9 mouse cellular contexts compared by ENCODE assay signal in the genomic region with DNA sequence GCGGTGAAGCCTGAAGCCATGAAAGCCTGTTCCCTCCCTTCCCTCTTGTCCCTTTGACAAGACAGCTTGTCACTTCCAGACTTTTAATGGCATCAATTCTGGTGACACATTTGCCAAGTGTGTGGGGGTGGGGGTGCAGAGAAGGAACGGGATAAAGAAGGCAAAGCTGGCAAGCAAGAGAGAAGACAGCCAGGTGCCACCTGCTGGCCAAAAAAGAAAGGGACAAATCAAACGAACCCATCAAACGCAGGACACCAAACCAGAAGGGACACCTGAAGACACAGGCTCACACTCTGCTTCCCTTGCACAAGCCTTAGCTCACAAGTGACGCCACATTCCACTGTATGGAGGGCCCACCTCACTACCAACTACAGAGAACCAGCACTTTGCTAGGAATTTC.
DNase-seq lines count a peak whose midpoint lies in the region; ATAC-seq and TF ChIP-seq lines count a peak whose summit lies in the region.
"Had no signal": no experiment of that assay in that cellular context is flagged by ENCODE, and none has a peak within 500 bp of the region (broad histone marks: within the 10 kb centered on the region; RNA-seq: fewer than 3 reads in every experiment).

No protein-coding gene starts in this region.

- H3K4me1 ChIP-seq in MEL (ENCODE audit: control insufficient read depth in 1 of 2, insufficient read depth in 2 of 2, low read length in 2 of 2), result peaks cover 2 to 19% of the 10 kb centered on the region in 2 experiments
- peaks cover 12% of the 10 kb centered on the region; the same call in 1 of the 2 replicates for H3K4me1 ChIP-seq in forebrain, postnatal 0 days (ENCODE audit: insufficient read depth)
- peaks cover 2% of the 10 kb centered on the region for H3K4me1 ChIP-seq in midbrain, embryonic 16.5 days (ENCODE audit: control insufficient read depth, insufficient read depth, low read length)

- TF ChIP-seq POLR2A in MEL (IDR thresholded peaks at IDR 0.05; ENCODE audit: control insufficient read depth in 1 of 2, insufficient read depth in 1 of 2, low read depth in 1 of 2, low read length in 2 of 2, poor library complexity in 1 of 2), result no peak

- 20% methylated on average over 5 of the region's 5 CpGs for WGBS in forebrain, postnatal 0 days
- 35% methylated on average over 5 of the region's 5 CpGs for WGBS in midbrain, embryonic 16.5 days

- H3K4me2 ChIP-seq in forebrain, postnatal 0 days (ENCODE audit: low read depth), result no peak overlapping the region
- H3K4me2 ChIP-seq in midbrain, embryonic 16.5 days (ENCODE audit: low read length), result no peak overlapping the region
- H3K4me2 ChIP-seq: midbrain, embryonic 12.5 days had no signal

- peak; percentile 59 for TF ChIP-seq CTCF in left cerebral cortex, adult 2 months (IDR thresholded peaks at IDR 0.05)
- peak; percentile 56 to 64 (median 60) for TF ChIP-seq CTCF in MEL (IDR thresholded peaks at IDR 0.05 in 2 of 3, conservative IDR thresholded peaks at IDR 0.05 in 1 of 3; ENCODE audit: control insufficient read depth in 1 of 3, insufficient read depth in 1 of 3, low read depth in 2 of 3, low read length in 3 of 3, poor library complexity in 1 of 3, severe bottlenecking in 1 of 3)
- TF ChIP-seq CTCF in forebrain, postnatal 0 days (IDR thresholded peaks at IDR 0.05; ENCODE audit: low read depth), result peak; percentile 76

- H3K27me3 ChIP-seq in MEL (ENCODE audit: control insufficient read depth in 1 of 2, insufficient read depth in 2 of 2, low read length in 2 of 2), result no peaks in the 10 kb centered on the region
- H3K27me3 ChIP-seq in forebrain, postnatal 0 days (ENCODE audit: insufficient read depth, low read length), result no peaks in the 10 kb centered on the region
- H3K27me3 ChIP-seq in midbrain, embryonic 16.5 days (ENCODE audit: control insufficient read depth, insufficient read depth, low read depth, low read length), result no peaks in the 10 kb centered on the region
- H3K27me3 ChIP-seq: midbrain, embryonic 12.5 days had no signal

- peaks cover 0 to 18% of the 10 kb centered on the region in 2 experiments; a peak in 2 of 4 replicates for H3K36me3 ChIP-seq in MEL (ENCODE audit: control insufficient read depth in 1 of 2, insufficient read depth in 2 of 2, low read length in 2 of 2)
- H3K36me3 ChIP-seq in forebrain, postnatal 0 days (ENCODE audit: insufficient read depth), result no peaks in the 10 kb centered on the region
- no peaks in the 10 kb centered on the region for H3K36me3 ChIP-seq in midbrain, embryonic 16.5 days (ENCODE audit: control insufficient read depth, insufficient read depth, low read length)
- H3K36me3 ChIP-seq: midbrain, embryonic 12.5 days had no signal

- ATAC-seq in forebrain, postnatal 0 days, result peak; percentile 72
- 0 out of 2 replicates have a peak, but pooled peaks have one; percentile 48 for ATAC-seq in midbrain, embryonic 16.5 days

- intact Hi-C loops in left cerebral cortex, adult 2 months (cut with DNase I), result loop anchor here (5.0 kb wide), 1 partner anchor 79 kb away; no protein-coding TSS in a partner anchor

- peaks cover 2% of the 10 kb centered on the region; the same call in 1 of the 2 replicates for H3K79me2 ChIP-seq in MEL (ENCODE audit: control insufficient read depth, insufficient read depth, low read length, poor library complexity)

- H3K9me3 ChIP-seq in MEL (replicated peaks; ENCODE audit: insufficient read depth, low read length), result no peaks in the 10 kb centered on the region
- no peaks in the 10 kb centered on the region for H3K9me3 ChIP-seq in forebrain, postnatal 0 days (ENCODE audit: low read length)
- no peaks in the 10 kb centered on the region for H3K9me3 ChIP-seq in midbrain, embryonic 16.5 days (replicated peaks; ENCODE audit: control insufficient read depth, low read length, poor library complexity, severe bottlenecking)
- H3K9me3 ChIP-seq: midbrain, embryonic 12.5 days had no signal

- TF ChIP-seq EP300 in MEL (IDR thresholded peaks at IDR 0.05; ENCODE audit: low read depth in 1 of 2, low read length in 2 of 2), result no peak

- peak in 1 of 2 experiments; percentile 61 for DNase-seq in left cerebral cortex, adult 2 months (ENCODE audit: extremely low spot score in 1 of 2, low spot score in 2 of 2)
- DNase-seq in left cerebral cortex, adult 11 months (ENCODE audit: low spot score), result no peak
- DNase-seq in MEL (ENCODE audit: low read depth, low spot score), result peak; percentile 41
- peak; percentile 68 for DNase-seq in cerebellum, adult 8-10 months
- peak; percentile 78 for DNase-seq in forebrain, postnatal 0 days
- peak; percentile 43 for DNase-seq in layer of hippocampus, adult 9-10 months (ENCODE audit: low spot score)
- no peak for DNase-seq in urinary bladder, adult 2 months (ENCODE audit: low spot score)

- H3K27ac ChIP-seq in left cerebral cortex, adult 2 months, result no peak overlapping the region
- no peak overlapping the region for H3K27ac ChIP-seq in MEL (ENCODE audit: control insufficient read depth, low read depth, low read length)
- H3K27ac ChIP-seq in forebrain, postnatal 0 days (ENCODE audit: low read depth, low read length), result no peak overlapping the region
- H3K27ac ChIP-seq in midbrain, embryonic 16.5 days (ENCODE audit: low read length), result no peak overlapping the region
- H3K27ac ChIP-seq: midbrain, embryonic 12.5 days had no signal

- H3K9ac ChIP-seq in MEL (ENCODE audit: control insufficient read depth, low read depth, low read length, poor library complexity, severe bottlenecking), result no peak overlapping the region
- H3K9ac ChIP-seq in forebrain, postnatal 0 days, result no peak overlapping the region
- H3K9ac ChIP-seq in midbrain, embryonic 16.5 days (ENCODE audit: low read depth, low read length), result no peak overlapping the region
- H3K9ac ChIP-seq: midbrain, embryonic 12.5 days had no signal

- TF ChIP-seq RAD21 in MEL (IDR thresholded peaks at IDR 0.05; ENCODE audit: low read depth, low read length), result peak; percentile 29

- H3K4me3 ChIP-seq in left cerebral cortex, adult 2 months, result no peak overlapping the region
- H3K4me3 ChIP-seq in MEL (ENCODE audit: control insufficient read depth in 1 of 2, insufficient read depth in 1 of 2, low read depth in 2 of 2, low read length in 2 of 2), result no peak overlapping the region
- no peak overlapping the region for H3K4me3 ChIP-seq in forebrain, postnatal 0 days (ENCODE audit: low read depth, low read length)
- no peak overlapping the region for H3K4me3 ChIP-seq in midbrain, embryonic 16.5 days (ENCODE audit: low read depth, low read length)
- H3K4me3 ChIP-seq: midbrain, embryonic 12.5 days had no signal

TF ChIP-seq in MEL, 35 proteins besides CTCF, POLR2A, EP300 and RAD21:
- TF ChIP-seq SMC3 (IDR thresholded peaks at IDR 0.05; ENCODE audit: low read depth, low read length) (peak; percentile 59), USF1 (IDR thresholded peaks at IDR 0.05; ENCODE audit: low read depth, low read length) (no peak), UBTF (IDR thresholded peaks at IDR 0.05; ENCODE audit: borderline replicate concordance, insufficient read depth, low read depth, low read length) (no peak), MAX (IDR thresholded peaks at IDR 0.05; ENCODE audit: low read length) (no peak), ZC3H11A (IDR thresholded peaks at IDR 0.05; ENCODE audit: low read depth, low read length) (0 out of 2 replicates have a peak, but pooled peaks have one; percentile 16), ZNF384 (IDR thresholded peaks at IDR 0.05; ENCODE audit: low read depth, low read length) (no peak), NELFE (IDR thresholded peaks at IDR 0.05; ENCODE audit: low read depth, low read length) (no peak), MAZ (IDR thresholded peaks at IDR 0.05; ENCODE audit: low read depth, low read length) (no peak), MEF2A (IDR thresholded peaks at IDR 0.05; ENCODE audit: extremely low read depth, insufficient replicate concordance, low read depth, low read length, poor library complexity, severe bottlenecking) (no peak), RCOR1 (IDR thresholded peaks at IDR 0.05; ENCODE audit: low read depth, low read length) (no peak)

Comparison
In these comparisons a context has a peak if more than half of its experiments do, and no peak if none do; other contexts are left out.
1. DNase-seq: peak in MEL (single experiment), cerebellum, adult 8-10 months (single experiment), forebrain, postnatal 0 days (single experiment) and layer of hippocampus, adult 9-10 months (single experiment); none in left cerebral cortex, adult 11 months (single experiment) and urinary bladder, adult 2 months (single experiment).
2. Peak in every context shown above with its lines, with median percentiles within 50 percentile points of each other: CTCF ChIP-seq.